Mouse (Mus musculus) megakaryocyte, embryonic 14.5 days (primary cell): ENCODE results near the gene Rab15.

Experiments
- FLI1 ChIP-seq: IDR thresholded peaks from 2 replicates; pipeline ENCODE4 v1.6.1; 2012; ENCODE audit warnings: low read length, inconsistent platforms, mixed read lengths
- GATA1 ChIP-seq: IDR thresholded peaks from 3 replicates; pipeline ENCODE4 v1.6.1; 2012; ENCODE audit warnings: mixed read lengths, low read length, inconsistent platforms, borderline replicate concordance

- TF ChIP-seq GATA1 (no peak), FLI1 (no peak)
Measured at GRCm38 (mm10) chr12:76810491-76810890, 12.2 kb downstream of the Rab15 start.
